Comparison of ENCODE assay signal across 8 mouse cellular contexts in genomic region chr11:98602090-98602690, GRCm38 (mm10). TPM values are rescaled to one million over a fixed set of nuclear protein-coding genes. Genes with fewer than 3 reads are reported as not detected.
DNase-seq lines count a peak whose midpoint lies in the region; ATAC-seq and TF ChIP-seq lines count a peak whose summit lies in the region.

No protein-coding gene starts in this region.

- H3K27me3 ChIP-seq in megakaryocyte, embryonic 14.5 days (replicated peaks): peaks cover 57% of the 10 kb centered on the region
- H3K27me3 ChIP-seq in erythroblast, embryonic 14.5 days (ENCODE audit: control insufficient read depth): peaks cover 73% of the 10 kb centered on the region
- peaks cover 10% of the 10 kb centered on the region for H3K27me3 ChIP-seq in limb, embryonic 11.5 days (ENCODE audit: control insufficient read depth, insufficient read depth, low read length)
- peaks cover 14% of the 10 kb centered on the region for H3K27me3 ChIP-seq in midbrain, embryonic 15.5 days (replicated peaks)
- no peaks in the 10 kb centered on the region for H3K27me3 ChIP-seq in cerebellum, adult 2 months (ENCODE audit: control insufficient read depth, insufficient read depth, low read length)

- ATAC-seq in megakaryocyte, adult 5-6 weeks (ENCODE audit: poor library complexity, severe bottlenecking): no peak
- no peak for ATAC-seq in limb, embryonic 11.5 days (ENCODE audit: insufficient number of reproducible peaks, low FRiP score, low TSS enrichment, low read depth)
- no peak for ATAC-seq in midbrain, embryonic 15.5 days (replicated peaks)

- TF ChIP-seq POLR2A in cerebellum, adult 2 months (IDR thresholded peaks at IDR 0.05; ENCODE audit: borderline replicate concordance, insufficient read depth, low read length): no peak

- DNase-seq in limb, embryonic 11.5 days (ENCODE audit: low spot score): peak; percentile 69
- no peak for DNase-seq in layer of hippocampus, adult 2 months (ENCODE audit: low spot score in 2 of 2)
- no peak for DNase-seq in cerebellum, adult 9-10 months
- DNase-seq in cerebellum, adult 2 months: no peak

- peaks cover 34% of the 10 kb centered on the region for H3K4me1 ChIP-seq in megakaryocyte, embryonic 14.5 days
- H3K4me1 ChIP-seq in erythroblast, embryonic 14.5 days (ENCODE audit: control insufficient read depth): peaks cover 13% of the 10 kb centered on the region
- H3K4me1 ChIP-seq in limb, embryonic 11.5 days (ENCODE audit: control insufficient read depth, insufficient read depth, low read length): peaks cover 2% of the 10 kb centered on the region; the same call in 1 of the 2 replicates
- peaks cover 6% of the 10 kb centered on the region for H3K4me1 ChIP-seq in midbrain, embryonic 15.5 days
- no peaks in the 10 kb centered on the region for H3K4me1 ChIP-seq in cerebellum, adult 2 months (ENCODE audit: control insufficient read depth, insufficient read depth, low read length)

- H3K9me3 ChIP-seq in megakaryocyte, embryonic 14.5 days: no peaks in the 10 kb centered on the region
- H3K9me3 ChIP-seq in erythroblast, embryonic 14.5 days (ENCODE audit: control insufficient read depth, low read length): no peaks in the 10 kb centered on the region
- no peaks in the 10 kb centered on the region for H3K9me3 ChIP-seq in limb, embryonic 11.5 days (ENCODE audit: control insufficient read depth, low read length)
- H3K9me3 ChIP-seq in midbrain, embryonic 15.5 days: no peaks in the 10 kb centered on the region

- peak overlapping the region; percentile 84 for H3K4me3 ChIP-seq in megakaryocyte, embryonic 14.5 days (replicated peaks)
- peak overlapping the region; percentile 25 for H3K4me3 ChIP-seq in erythroblast, embryonic 14.5 days (replicated peaks)
- H3K4me3 ChIP-seq in limb, embryonic 11.5 days (ENCODE audit: low read depth, low read length): no peak overlapping the region; the same call in 1 of the 2 replicates
- peak overlapping the region; percentile 30 for H3K4me3 ChIP-seq in midbrain, embryonic 15.5 days
- H3K4me3 ChIP-seq in layer of hippocampus, adult 2 months: no peak overlapping the region
- H3K4me3 ChIP-seq in cerebellum, adult 2 months (replicated peaks; ENCODE audit: insufficient read depth, low read depth, low read length): no peak overlapping the region

- H3K9ac ChIP-seq in limb, embryonic 11.5 days (ENCODE audit: low read length): peak overlapping the region; percentile 13; the same call in 1 of the 2 replicates
- H3K9ac ChIP-seq in midbrain, embryonic 15.5 days: no peak overlapping the region

- TF ChIP-seq CTCF in layer of hippocampus, adult 2 months (conservative IDR thresholded peaks at IDR 0.05): no peak
- TF ChIP-seq CTCF in cerebellum, adult 2 months (IDR thresholded peaks at IDR 0.05; ENCODE audit: borderline replicate concordance, insufficient read depth, low read depth, low read length): no peak

- WGBS in limb, embryonic 11.5 days: under 1% methylated on average over 20 of the region's 20 CpGs
- 2% methylated on average over 20 of the region's 20 CpGs for WGBS in midbrain, embryonic 15.5 days
- WGBS in cerebellum, adult 2 months: 5% methylated on average over 20 of the region's 20 CpGs

- no peak overlapping the region for H3K27ac ChIP-seq in limb, embryonic 11.5 days (replicated peaks; ENCODE audit: low read depth, low read length)
- H3K27ac ChIP-seq in midbrain, embryonic 15.5 days: no peak overlapping the region
- no peak overlapping the region for H3K27ac ChIP-seq in layer of hippocampus, adult 2 months
- H3K27ac ChIP-seq in cerebellum, adult 2 months (ENCODE audit: insufficient read depth, low read length): no peak overlapping the region

- peak overlapping the region; percentile 49 for H3K4me2 ChIP-seq in limb, embryonic 11.5 days (ENCODE audit: low read depth, severe bottlenecking)
- peak overlapping the region; percentile 51 for H3K4me2 ChIP-seq in midbrain, embryonic 15.5 days

- no peaks in the 10 kb centered on the region for H3K36me3 ChIP-seq in megakaryocyte, embryonic 14.5 days (replicated peaks; ENCODE audit: low read length)
- no peaks in the 10 kb centered on the region for H3K36me3 ChIP-seq in erythroblast, embryonic 14.5 days (ENCODE audit: control insufficient read depth)
- H3K36me3 ChIP-seq in limb, embryonic 11.5 days (ENCODE audit: control insufficient read depth, insufficient read depth, low read length): no peaks in the 10 kb centered on the region
- no peaks in the 10 kb centered on the region for H3K36me3 ChIP-seq in midbrain, embryonic 15.5 days (replicated peaks)

RNA-seq across cellular contexts. Expression of gene Lrrc3c, which starts 4.1 kb away (rescaled TPM):
- not detected in 2 replicates for polyA plus RNA-seq in megakaryocyte, embryonic 14.5 days (2012; ENCODE audit: insufficient read depth, low replicate concordance)
- not detected in 2 replicates for total RNA-seq in megakaryocyte, adult 5-6 weeks (2015)
- total RNA-seq in megakaryocyte, adult 5-6 weeks (2017): not detected in 2 replicates
- polyA plus RNA-seq in erythroblast, embryonic 14.5 days (2012): not detected in 2 replicates
- not detected in 2 replicates for polyA plus RNA-seq in limb, embryonic 11.5 days (2014; fragmentation: Nextera tagmentation; extraction: Ambion mirVana)
- polyA plus RNA-seq in midbrain, embryonic 15.5 days (2015; fragmentation: Nextera tagmentation; extraction: Ambion mirVana): not detected in 2 replicates
- total RNA-seq in layer of hippocampus, adult 2 months (2021): not detected
- 0.41 TPM in 1 of 2 replicates, not detected in the other for polyA plus RNA-seq in cerebellum, adult 2 months (2012; rRNA removed)

RNA-seq across cellular contexts. Expression of gene Ormdl3, which starts 15.0 kb away (rescaled TPM):
- 106 and 188 TPM in 2 replicates for polyA plus RNA-seq in megakaryocyte, embryonic 14.5 days (2012; ENCODE audit: insufficient read depth, low replicate concordance)
- 5.1 and 7.8 TPM in 2 replicates for total RNA-seq in megakaryocyte, adult 5-6 weeks (2015)
- total RNA-seq in megakaryocyte, adult 5-6 weeks (2017): 6.3 and 8.8 TPM in 2 replicates
- 13.5 and 13.6 TPM in 2 replicates for polyA plus RNA-seq in erythroblast, embryonic 14.5 days (2012)
- polyA plus RNA-seq in limb, embryonic 11.5 days (2014; fragmentation: Nextera tagmentation; extraction: Ambion mirVana): 9.6 and 10.1 TPM in 2 replicates
- 120 TPM in 2 replicates for polyA plus RNA-seq in midbrain, embryonic 15.5 days (2015; fragmentation: Nextera tagmentation; extraction: Ambion mirVana)
- total RNA-seq in layer of hippocampus, adult 2 months (2021): 10 to 100 TPM; 51.1 to 55.8 TPM
- polyA plus RNA-seq in cerebellum, adult 2 months (2012; rRNA removed): 64.6 and 66.8 TPM in 2 replicates

RNA-seq across cellular contexts. Expression of gene Gm12355, which starts 23.3 kb away (rescaled TPM):
- polyA plus RNA-seq in megakaryocyte, embryonic 14.5 days (2012; ENCODE audit: insufficient read depth, low replicate concordance): not detected in 2 replicates
- 5.5 and 7.0 TPM in 2 replicates for total RNA-seq in megakaryocyte, adult 5-6 weeks (2015)
- 1.8 and 3.3 TPM in 2 replicates for total RNA-seq in megakaryocyte, adult 5-6 weeks (2017)
- not detected in 2 replicates for polyA plus RNA-seq in erythroblast, embryonic 14.5 days (2012)
- polyA plus RNA-seq in limb, embryonic 11.5 days (2014; fragmentation: Nextera tagmentation; extraction: Ambion mirVana): 0.75 and 0.80 TPM in 2 replicates
- polyA plus RNA-seq in midbrain, embryonic 15.5 days (2015; fragmentation: Nextera tagmentation; extraction: Ambion mirVana): 0.66 and 0.72 TPM in 2 replicates
- total RNA-seq in layer of hippocampus, adult 2 months (2021): 10 to 100 TPM; 11.4 to 11.5 TPM
- 0.33 and 0.35 TPM in 2 replicates for polyA plus RNA-seq in cerebellum, adult 2 months (2012; rRNA removed)

RNA-seq across cellular contexts. Expression of gene Gsdma3, which starts 24.0 kb away (rescaled TPM):
- not detected in 2 replicates for polyA plus RNA-seq in megakaryocyte, embryonic 14.5 days (2012; ENCODE audit: insufficient read depth, low replicate concordance)
- total RNA-seq in megakaryocyte, adult 5-6 weeks (2015): not detected in 2 replicates
- not detected in 2 replicates for total RNA-seq in megakaryocyte, adult 5-6 weeks (2017)
- not detected in 2 replicates for polyA plus RNA-seq in erythroblast, embryonic 14.5 days (2012)
- polyA plus RNA-seq in limb, embryonic 11.5 days (2014; fragmentation: Nextera tagmentation; extraction: Ambion mirVana): not detected in 2 replicates
- not detected in 2 replicates for polyA plus RNA-seq in midbrain, embryonic 15.5 days (2015; fragmentation: Nextera tagmentation; extraction: Ambion mirVana)
- not detected for total RNA-seq in layer of hippocampus, adult 2 months (2021)
- polyA plus RNA-seq in cerebellum, adult 2 months (2012; rRNA removed): not detected in 2 replicates

RNA-seq across cellular contexts. Expression of gene Gsdma2, which starts 44.4 kb away (rescaled TPM):
- not detected in 2 replicates for polyA plus RNA-seq in megakaryocyte, embryonic 14.5 days (2012; ENCODE audit: insufficient read depth, low replicate concordance)
- not detected in 2 replicates for total RNA-seq in megakaryocyte, adult 5-6 weeks (2015)
- total RNA-seq in megakaryocyte, adult 5-6 weeks (2017): not detected in 2 replicates
- polyA plus RNA-seq in erythroblast, embryonic 14.5 days (2012): not detected in 2 replicates
- not detected in 2 replicates for polyA plus RNA-seq in limb, embryonic 11.5 days (2014; fragmentation: Nextera tagmentation; extraction: Ambion mirVana)
- polyA plus RNA-seq in midbrain, embryonic 15.5 days (2015; fragmentation: Nextera tagmentation; extraction: Ambion mirVana): not detected in 2 replicates
- total RNA-seq in layer of hippocampus, adult 2 months (2021): not detected
- polyA plus RNA-seq in cerebellum, adult 2 months (2012; rRNA removed): not detected in 2 replicates

Comparison
In these comparisons a context has a peak if more than half of its experiments do, and no peak if none do; other contexts are left out.
1. H3K4me3 ChIP-seq: peak in megakaryocyte, embryonic 14.5 days (single experiment), erythroblast, embryonic 14.5 days (single experiment) and midbrain, embryonic 15.5 days (single experiment); none in limb, embryonic 11.5 days (single experiment), layer of hippocampus, adult 2 months (single experiment) and cerebellum, adult 2 months (single experiment).